Mouse (Mus musculus) forebrain, embryonic 11.5 days (tissue): ENCODE data around the gene Fra10ac1. TPM values are rescaled to one million over a fixed set of nuclear protein-coding genes. Genes with fewer than 3 reads are reported as not detected.

Experiments
- ATAC-seq: fragments of 200-750 bp; cut with Nextera tagmentation; replicated peaks from 2 replicates; pipeline ENCODE4 v1.8.0; 2017; ENCODE audit warnings: moderate TSS enrichment; ENCODE audit not compliant: low FRiP score
- DNase-seq: peaks from one replicate; pipeline ENCODE4 v3.0.0-alpha.2; 2017; ENCODE audit warnings: low spot score
- H3K27ac ChIP-seq: fragments of 300-500 bp; sonication (generic); 2 replicates; pipeline ENCODE4 v1.5.1; 2014; ENCODE audit warnings: low read depth, low read length
- H3K27me3 ChIP-seq: fragments of 300-500 bp; sonication (generic); 2 replicates; pipeline ENCODE4 v1.6.1; 2014; ENCODE audit warnings: mild to moderate bottlenecking, low read length, mixed read lengths; ENCODE audit not compliant: control insufficient read depth, insufficient read depth
- H3K36me3 ChIP-seq: fragments of 300-500 bp; sonication (generic); 2 replicates; pipeline ENCODE4 v1.6.1; 2014; ENCODE audit warnings: mild to moderate bottlenecking, low read length, moderate library complexity, mixed read lengths; ENCODE audit not compliant: control insufficient read depth, insufficient read depth
- H3K4me1 ChIP-seq: fragments of 300-500 bp; sonication (generic); replicated peaks from 2 replicates; pipeline ENCODE4 v1.6.1; 2014; ENCODE audit warnings: low read length, mixed read lengths; ENCODE audit not compliant: control insufficient read depth, insufficient read depth
- H3K4me2 ChIP-seq: fragments of 300-500 bp; sonication (generic); 2 replicates; pipeline ENCODE4 v1.6.1; 2014; ENCODE audit warnings: low read depth, mild to moderate bottlenecking, low read length, moderate library complexity, mixed read lengths; ENCODE audit not compliant: severe bottlenecking
- H3K4me3 ChIP-seq: fragments of 300-500 bp; sonication (generic); 2 replicates; pipeline ENCODE4 v1.5.1; 2014; ENCODE audit warnings: low read depth, low read length
- H3K9ac ChIP-seq: fragments of 300-500 bp; sonication (generic); 2 replicates; pipeline ENCODE4 v1.6.1; 2014; ENCODE audit warnings: low read length
- H3K9me3 ChIP-seq: fragments of 300-500 bp; sonication (generic); 2 replicates; pipeline ENCODE4 v1.6.1; 2016; ENCODE audit warnings: low read length, mixed read lengths; ENCODE audit not compliant: control insufficient read depth
- WGBS: fragments of 180-500 bp; shearing (Covaris S2); extraction: QIAGEN DNeasy Blood & Tissue Kit; methylation state at CpG from one replicate; pipeline ENCODE4 v1.1.7; 2014; 5-methylcytosine and 5-hydroxymethylcytosine counted together
- polyA plus RNA-seq: library from polyadenylated mRNA; unstranded; fragments of >200 nt; fragmentation: Nextera tagmentation; extraction: Ambion mirVana; gene quantifications from 2 replicates; pipeline ENCODE4 v1.2.1, GENCODE M21; 2014

Gene Fra10ac1
- polyA plus RNA-seq, 1 experiment from 2014 or later = 47.2 TPM

DNA sequence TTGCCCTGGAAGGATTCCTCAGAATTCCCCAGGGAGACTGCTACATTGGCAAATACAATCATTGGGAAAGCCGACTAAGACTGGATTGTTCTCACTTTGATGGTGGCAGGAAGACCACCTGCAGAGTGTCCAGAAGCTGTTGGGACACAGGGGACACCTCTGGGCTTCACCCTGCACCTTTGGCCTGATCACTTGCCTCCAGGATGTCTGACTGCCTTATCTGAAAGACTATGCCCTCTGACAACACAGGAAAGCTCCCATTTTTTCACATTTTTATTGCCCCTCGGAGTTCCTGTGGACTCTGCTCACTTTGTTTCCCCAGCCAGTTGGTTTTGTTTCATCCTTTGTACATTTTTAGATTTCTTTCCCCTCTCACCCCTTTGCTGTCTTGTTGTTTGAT is 59.3 kb downstream of the Fra10ac1 start:
- Histone ChIP-seq H3K4me1 (no peaks in the 10 kb centered on the region), H3K4me3 (no peak overlapping the region), H3K27me3 (no peaks in the 10 kb centered on the region), H3K27ac (no peak overlapping the region), H3K9me3 (no peaks in the 10 kb centered on the region), H3K9ac (no peak overlapping the region), H3K36me3 (no peaks in the 10 kb centered on the region), H3K4me2 (no peak overlapping the region)
- WGBS = 68% methylated on average over 2 of the region's 2 CpGs
- ATAC-seq (no peak), DNase-seq (no peak)

- no peaks in the 10 kb centered on the region for H3K36me3 ChIP-seq
- no peaks in the 10 kb centered on the region for H3K4me1 ChIP-seq
- H3K4me2 ChIP-seq = no peak overlapping the region
- H3K27ac ChIP-seq = no peak overlapping the region
- no peaks in the 10 kb centered on the region for H3K9me3 ChIP-seq
- no peak overlapping the region for H3K9ac ChIP-seq
- H3K27me3 ChIP-seq = no peaks in the 10 kb centered on the region
- 93% methylated on average over 21 of the region's 21 CpGs for WGBS
- no peak for DNase-seq
- no peak overlapping the region for H3K4me3 ChIP-seq
- no peak for ATAC-seq
These were observed 62.2 kb downstream of the Fra10ac1 start for GRCm38 (mm10) chr19:38161648-38162354.

DNA sequence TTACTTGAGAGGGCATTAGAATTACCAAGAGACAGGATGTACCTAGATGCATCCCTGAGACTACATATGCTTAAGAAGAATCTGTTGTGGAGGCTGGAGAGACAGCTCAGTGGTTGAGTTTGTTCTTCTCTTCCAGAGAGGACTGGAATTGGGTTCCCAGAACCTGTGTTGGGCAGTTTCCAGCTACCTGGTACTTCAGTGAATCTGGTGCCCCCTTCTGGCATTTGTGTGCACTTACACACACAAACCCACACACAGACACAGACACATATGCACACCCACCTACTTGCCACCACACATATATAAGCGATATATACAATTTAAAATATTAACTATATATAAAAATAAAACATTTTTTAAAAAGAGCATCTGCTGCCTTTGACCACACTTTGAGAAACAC is 67.7 kb downstream of the Fra10ac1 start:
- Histone ChIP-seq H3K9ac (no peak overlapping the region), H3K9me3 (no peaks in the 10 kb centered on the region), H3K36me3 (no peaks in the 10 kb centered on the region), H3K27me3 (no peaks in the 10 kb centered on the region), H3K4me2 (no peak overlapping the region), H3K4me1 (no peaks in the 10 kb centered on the region), H3K27ac (no peak overlapping the region), H3K4me3 (no peak overlapping the region)
- DNase-seq = no peak
- no peak for ATAC-seq
- 96% methylated on average over 1 of the region's 1 CpGs for WGBS

DNA sequence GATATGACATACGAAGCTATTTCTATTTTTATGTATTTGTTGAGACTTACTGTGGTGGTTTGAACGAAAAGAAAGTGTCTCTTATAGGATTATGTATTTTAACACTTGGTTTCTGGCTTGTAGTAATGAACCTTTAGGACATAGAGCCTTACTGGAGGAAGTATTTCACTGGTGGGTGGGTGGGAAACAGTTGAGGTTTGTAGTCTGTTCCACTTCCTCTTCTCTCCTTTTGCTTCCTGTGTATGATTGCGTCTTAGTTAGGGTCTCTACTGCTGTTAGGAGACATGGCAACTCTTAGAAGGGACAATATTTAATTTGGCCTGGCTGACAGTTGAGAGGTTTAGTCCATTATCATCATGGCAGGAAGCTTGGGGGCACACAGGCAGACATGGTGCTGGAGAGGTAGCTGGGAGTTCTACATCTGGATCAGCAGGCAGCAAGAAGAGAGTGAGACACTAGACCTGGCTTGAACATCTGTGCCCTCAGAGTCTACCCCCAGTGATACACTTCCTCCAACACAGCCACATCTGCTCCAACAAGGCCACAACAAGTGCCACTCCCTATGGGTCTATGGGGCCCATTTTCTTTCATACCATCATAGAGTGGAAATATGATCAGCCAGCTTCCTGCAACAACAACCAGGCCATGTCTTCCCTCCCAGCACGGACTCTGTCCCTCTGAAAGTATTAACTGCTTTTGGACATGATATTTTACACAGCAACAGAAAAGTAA is 80.2 kb downstream of the Fra10ac1 start:
- Histone ChIP-seq H3K9ac (no peak overlapping the region), H3K4me2 (no peak overlapping the region), H3K4me3 (no peak overlapping the region), H3K27ac (no peak overlapping the region), H3K9me3 (no peaks in the 10 kb centered on the region), H3K36me3 (no peaks in the 10 kb centered on the region), H3K4me1 (no peaks in the 10 kb centered on the region), H3K27me3 (no peaks in the 10 kb centered on the region)
- no peak for DNase-seq
- ATAC-seq = no peak
- WGBS = 79% methylated on average over 4 of the region's 4 CpGs

Other genes with a start within 250 kb of the Fra10ac1 start
- 4.7 and 4.9 TPM in 2 replicates for gene Myof, start 180.6 kb downstream of the Fra10ac1 start, polyA plus RNA-seq
- gene Cep55, start 169.1 kb downstream of the Fra10ac1 start, polyA plus RNA-seq = 51.6 and 61.3 TPM in 2 replicates
- gene Ffar4, start 127.1 kb downstream of the Fra10ac1 start, polyA plus RNA-seq = not detected in 2 replicates
- gene Rbp4, start 98.9 kb downstream of the Fra10ac1 start, polyA plus RNA-seq = 1.1 TPM in 2 replicates
- not detected in 2 replicates for gene Pde6c, start 91.4 kb downstream of the Fra10ac1 start, polyA plus RNA-seq
- gene Lgi1, start 40.4 kb upstream of the Fra10ac1 start, polyA plus RNA-seq = 0.69 and 1.2 TPM in 2 replicates
- 6.6 and 7.4 TPM in 2 replicates for gene Slc35g1, start 171.8 kb upstream of the Fra10ac1 start, polyA plus RNA-seq